Comparison of ENCODE assay signal across 8 mouse cellular contexts in the genomic region with DNA sequence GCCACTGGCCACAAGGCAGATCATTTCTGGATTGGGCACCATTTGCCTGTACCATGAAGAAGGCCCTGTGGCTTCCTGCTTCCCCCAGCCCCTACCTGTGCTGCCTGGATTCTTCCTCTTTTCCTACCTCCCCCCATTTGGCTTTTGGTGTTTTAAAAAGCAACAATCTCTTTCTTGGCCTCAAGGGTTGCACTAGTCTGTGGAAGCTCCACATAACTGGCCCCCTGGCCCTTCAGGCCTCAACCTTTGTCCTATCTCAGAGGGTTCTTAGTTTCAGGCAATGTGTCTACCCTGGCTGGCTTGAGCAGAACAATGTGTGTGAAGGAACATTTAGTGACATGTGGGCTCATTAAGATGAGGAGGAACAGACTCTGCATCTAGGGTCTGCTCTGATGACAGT. TPM values are rescaled to one million over a fixed set of nuclear protein-coding genes. Genes with fewer than 3 reads are reported as not detected.
DNase-seq lines count a peak whose midpoint lies in the region; ATAC-seq and TF ChIP-seq lines count a peak whose summit lies in the region.

Gene Pomgnt2, minus strand, starts transcription at position 101 of the 400 bp plus-strand sequence.

- intact Hi-C loops in left cerebral cortex, adult 2 months (cut with DNase I) = no loop called here

- no peak within 1 kb of the TSS for H3K27ac ChIP-seq in left cerebral cortex, adult 2 months
- no peak within 1 kb of the TSS for H3K27ac ChIP-seq in embryonic facial prominence, embryonic 13.5 days
- no peak within 1 kb of the TSS for H3K27ac ChIP-seq in hindbrain, embryonic 14.5 days
- no peak within 1 kb of the TSS for H3K27ac ChIP-seq in liver, postnatal 0 days (ENCODE audit: low read depth)

- TF ChIP-seq EP300 in liver, postnatal 0 days (IDR thresholded peaks at IDR 0.05; ENCODE audit: low read depth) = no peak

- peak within 1 kb of the TSS; percentile 86 for H3K4me3 ChIP-seq in left cerebral cortex, adult 2 months
- peak within 1 kb of the TSS; percentile 90 for H3K4me3 ChIP-seq in embryonic facial prominence, embryonic 13.5 days
- H3K4me3 ChIP-seq in hindbrain, embryonic 14.5 days (replicated peaks; ENCODE audit: low read length) = peak within 1 kb of the TSS; percentile 85
- H3K4me3 ChIP-seq in liver, postnatal 0 days (ENCODE audit: low read depth, low read length) = peak within 1 kb of the TSS; percentile 65

- peak within 1 kb of the TSS; percentile 97 for H3K4me2 ChIP-seq in embryonic facial prominence, embryonic 13.5 days
- H3K4me2 ChIP-seq in hindbrain, embryonic 14.5 days (replicated peaks) = peak within 1 kb of the TSS; percentile 68
- H3K4me2 ChIP-seq in liver, postnatal 0 days (ENCODE audit: low read depth, low read length) = peak within 1 kb of the TSS; percentile 93

- H3K9ac ChIP-seq in embryonic facial prominence, embryonic 13.5 days = no peak within 1 kb of the TSS
- H3K9ac ChIP-seq in hindbrain, embryonic 14.5 days = peak within 1 kb of the TSS; percentile 86; the same call in 1 of the 2 replicates
- no peak within 1 kb of the TSS for H3K9ac ChIP-seq in liver, postnatal 0 days (replicated peaks)

- DNase-seq in left cerebral cortex, adult 2 months (ENCODE audit: extremely low spot score in 1 of 2, low spot score in 2 of 2) = no peak
- no peak for DNase-seq in left cerebral cortex, adult 11 months (ENCODE audit: low spot score)
- DNase-seq in hindbrain, embryonic 14.5 days (ENCODE audit: low spot score) = no peak
- DNase-seq in liver, postnatal 0 days = no peak
- DNase-seq in retina, embryonic 14.5 days (ENCODE audit: low spot score) = no peak
- DNase-seq in embryo, embryonic 11 days = no peak

- no peaks in the 10 kb centered on the region for H3K36me3 ChIP-seq in embryonic facial prominence, embryonic 13.5 days
- H3K36me3 ChIP-seq in hindbrain, embryonic 14.5 days (replicated peaks; ENCODE audit: control insufficient read depth, insufficient read depth) = no peaks in the 10 kb centered on the region
- H3K36me3 ChIP-seq in liver, postnatal 0 days (replicated peaks; ENCODE audit: insufficient read depth, low read length) = no peaks in the 10 kb centered on the region

- H3K4me1 ChIP-seq in embryonic facial prominence, embryonic 13.5 days = peaks cover 19% of the 10 kb centered on the region
- H3K4me1 ChIP-seq in hindbrain, embryonic 14.5 days (replicated peaks; ENCODE audit: control insufficient read depth, insufficient read depth, low read length) = peaks cover 10% of the 10 kb centered on the region
- H3K4me1 ChIP-seq in liver, postnatal 0 days (ENCODE audit: insufficient read depth) = peaks cover 8% of the 10 kb centered on the region; the same call in 1 of the 2 replicates

- H3K9me3 ChIP-seq in embryonic facial prominence, embryonic 13.5 days = no peaks in the 10 kb centered on the region
- no peaks in the 10 kb centered on the region for H3K9me3 ChIP-seq in hindbrain, embryonic 14.5 days (ENCODE audit: control insufficient read depth, low read length)
- no peaks in the 10 kb centered on the region for H3K9me3 ChIP-seq in liver, postnatal 0 days (ENCODE audit: low read length)

- no peaks in the 10 kb centered on the region for H3K27me3 ChIP-seq in embryonic facial prominence, embryonic 13.5 days
- H3K27me3 ChIP-seq in hindbrain, embryonic 14.5 days (ENCODE audit: control insufficient read depth, insufficient read depth, low read length) = no peaks in the 10 kb centered on the region
- no peaks in the 10 kb centered on the region for H3K27me3 ChIP-seq in liver, postnatal 0 days (ENCODE audit: insufficient read depth, low read length)

- no peak for ATAC-seq in embryonic facial prominence, embryonic 13.5 days (ENCODE audit: insufficient number of reproducible peaks, insufficient read depth, low FRiP score, low TSS enrichment, low read depth)
- no peak for ATAC-seq in hindbrain, embryonic 14.5 days (ENCODE audit: low FRiP score)
- ATAC-seq in liver, postnatal 0 days = no peak
- ATAC-seq in activated CD4-positive, CD25-positive, alpha-beta regulatory T cell, adult 4 months = no peak

- TF ChIP-seq CTCF in left cerebral cortex, adult 2 months (IDR thresholded peaks at IDR 0.05) = no peak
- no peak for TF ChIP-seq CTCF in liver, postnatal 0 days (IDR thresholded peaks at IDR 0.05; ENCODE audit: low read depth)

RNA-seq across cellular contexts. Expression of gene Pomgnt2, which starts in this region (rescaled TPM):
- 10 to 100 TPM; 39.4 to 40.0 TPM for total RNA-seq in left cerebral cortex, adult 2 months (2021)
- 15.1 and 16.9 TPM in 2 replicates for polyA plus RNA-seq in embryonic facial prominence, embryonic 13.5 days (2015; fragmentation: Nextera tagmentation; extraction: Ambion mirVana)
- polyA plus RNA-seq in hindbrain, embryonic 14.5 days (2014; fragmentation: Nextera tagmentation; extraction: Ambion mirVana) = 28.6 and 29.4 TPM in 2 replicates
- polyA plus RNA-seq in liver, postnatal 0 days (2015; fragmentation: Nextera tagmentation; extraction: Ambion mirVana) = 3.1 and 3.6 TPM in 2 replicates
- not detected for polyA plus RNA-seq in activated CD4-positive, CD25-positive, alpha-beta regulatory T cell, adult 4 months (2017; shearing (Covaris generic))
